Mouse (Mus musculus) frontal cortex, postnatal 25 days (tissue): ENCODE data around the gene Chchd10.

Source experiments
- DNase-seq, 2 experiments: peaks; one replicate each; pipeline ENCODE4 v3.0.0; 2022; ENCODE audit warnings: low spot score in 2 of 2

Gene Chchd10

DNA sequence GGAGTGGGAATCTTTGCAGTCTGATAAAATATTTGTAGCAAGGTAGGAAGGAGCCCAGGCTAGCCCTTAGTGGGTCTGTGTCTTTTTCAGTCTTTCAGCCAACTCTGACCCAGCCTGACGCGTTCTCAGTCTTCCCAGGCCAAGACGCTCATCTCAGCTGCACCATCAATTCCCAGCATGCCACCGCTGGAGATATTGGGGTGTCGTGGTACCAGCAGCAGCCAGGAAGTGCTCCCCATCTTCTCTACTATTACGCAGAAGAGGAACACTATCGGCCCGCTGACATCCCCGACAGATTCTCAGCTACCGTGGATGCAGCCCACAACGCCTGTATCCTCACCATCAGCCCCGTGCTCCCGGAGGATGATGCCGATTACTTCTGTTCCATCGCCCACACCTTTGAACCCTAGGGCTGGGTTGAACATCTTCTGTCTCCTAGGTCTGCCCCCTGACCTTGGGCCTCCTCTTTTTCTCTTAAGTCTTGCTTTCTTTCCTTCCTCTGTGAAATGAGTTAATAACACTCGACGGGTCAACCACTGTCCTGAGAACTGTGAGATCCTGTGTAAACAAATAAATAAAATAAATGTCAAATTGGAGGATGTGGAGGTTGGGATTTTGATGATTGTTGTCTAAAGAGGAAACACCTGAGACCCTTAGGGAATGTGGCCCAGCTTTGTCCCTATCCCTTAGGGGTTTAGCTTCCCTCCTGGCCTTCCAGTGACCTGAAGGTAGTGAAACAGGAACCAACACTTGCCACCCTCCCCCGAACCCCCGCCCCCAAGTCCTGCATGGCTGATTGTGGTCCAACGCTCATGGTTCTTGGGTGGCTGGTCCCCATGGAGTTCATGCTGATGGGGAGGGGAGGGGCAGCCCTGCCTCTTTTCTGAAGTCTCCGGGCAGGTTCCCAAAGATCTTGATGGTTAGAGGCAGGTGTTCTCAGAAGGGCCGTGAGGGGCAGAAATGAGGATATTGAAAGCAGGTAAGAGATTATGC is 16.4 kb downstream of the Chchd10 start:
- no peak for DNase-seq

GRCm38 (mm10) chr10:75950791-75951210 is 17.9 kb downstream of the Chchd10 start:
- DNase-seq, result no peak

- no peak for DNase-seq
Observed at GRCm38 (mm10) chr10:75951424-75952050, 18.6 kb downstream of the Chchd10 start.

- no peak for DNase-seq
Observed at GRCm38 (mm10) chr10:75954381-75954811, 21.5 kb downstream of the Chchd10 start, which contains the start of gene Gm5134. Gene Gm5134, plus strand, starts transcription at chr10:75954514.

- no peak for DNase-seq
Observed at GRCm38 (mm10) chr10:75973846-75974245, 40.9 kb downstream of the Chchd10 start.

GRCm38 (mm10) chr10:75975216-75975615 is 42.3 kb downstream of the Chchd10 start:
- DNase-seq, result no peak

- DNase-seq, result no peak
Observed at GRCm38 (mm10) chr10:75978119-75978834, 45.3 kb downstream of the Chchd10 start.

DNA sequence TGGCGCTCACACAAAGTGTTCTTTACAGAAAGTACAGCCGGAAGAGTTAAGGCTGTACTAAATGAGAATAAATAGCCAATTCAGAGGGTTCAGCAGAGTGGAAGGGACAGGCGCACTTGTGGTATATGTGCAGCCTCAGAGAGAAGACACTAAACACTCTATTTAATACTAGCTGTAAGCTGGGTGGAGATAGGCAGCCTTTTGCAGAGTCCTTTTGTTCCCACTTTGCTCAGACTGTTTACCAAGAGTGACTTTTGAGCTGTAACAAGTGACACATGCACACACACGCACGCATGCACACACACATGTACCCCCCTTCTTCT is 45.9 kb downstream of the Chchd10 start:
- no peak for DNase-seq

DNA sequence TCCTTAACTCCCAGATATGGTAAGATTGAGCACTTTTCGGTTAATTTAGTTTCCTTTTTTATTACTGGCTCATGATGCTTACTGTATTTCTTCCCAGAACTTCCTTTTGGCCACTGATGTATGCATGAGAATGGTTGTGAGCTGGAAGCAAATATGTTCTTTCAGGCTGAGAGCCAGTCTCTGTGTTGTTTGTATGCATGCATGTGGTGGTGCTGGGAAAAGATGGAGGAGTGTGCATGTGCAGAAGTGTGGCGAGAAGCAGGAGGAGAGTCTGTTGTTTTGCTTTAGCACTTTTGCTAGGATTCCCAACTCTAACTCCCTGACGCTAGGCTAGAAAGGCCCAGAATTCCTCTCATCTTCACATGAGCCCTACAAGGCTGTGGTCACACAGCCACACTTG is 46.5 kb downstream of the Chchd10 start:
- no peak for DNase-seq
